Mouse (Mus musculus) spleen, postnatal 10 days (tissue): Measurements from ENCODE around the gene Cst3.

ENCODE experiments used
- DNase-seq, 2 experiments: peaks; one replicate each; pipeline ENCODE4 v3.0.0; 2021 to 2022; ENCODE audit warnings: low spot score in 2 of 2

Cst3 gene

DNA sequence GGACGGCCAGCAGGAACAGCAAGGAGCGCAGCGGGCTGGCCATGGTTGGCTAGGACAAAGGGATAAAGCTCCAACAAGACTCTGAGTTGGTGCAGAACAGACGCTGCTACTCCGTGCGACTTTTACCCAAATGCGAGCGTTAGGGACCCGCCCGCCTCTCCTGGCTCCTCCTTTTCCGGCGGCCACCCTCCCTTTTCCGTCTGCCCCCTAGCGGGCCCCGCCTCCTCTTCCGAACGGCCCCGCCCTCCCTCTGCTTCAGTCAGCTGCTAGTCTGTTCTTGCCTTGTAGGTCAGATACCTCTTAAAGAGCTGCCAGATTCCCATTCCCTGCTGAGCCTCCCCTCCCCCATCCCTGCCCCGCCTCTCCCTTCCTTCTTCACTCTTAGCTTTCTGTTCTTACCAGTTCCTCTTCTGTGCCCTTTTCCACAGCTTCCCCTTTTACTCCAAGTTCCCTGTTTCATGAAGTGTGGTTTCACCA is at the start of gene Cst3:
Gene Cst3, minus strand, starts transcription at position 358 of the 477 bp plus-strand sequence.
- DNase-seq: peak; percentile 70 to 89

DNA sequence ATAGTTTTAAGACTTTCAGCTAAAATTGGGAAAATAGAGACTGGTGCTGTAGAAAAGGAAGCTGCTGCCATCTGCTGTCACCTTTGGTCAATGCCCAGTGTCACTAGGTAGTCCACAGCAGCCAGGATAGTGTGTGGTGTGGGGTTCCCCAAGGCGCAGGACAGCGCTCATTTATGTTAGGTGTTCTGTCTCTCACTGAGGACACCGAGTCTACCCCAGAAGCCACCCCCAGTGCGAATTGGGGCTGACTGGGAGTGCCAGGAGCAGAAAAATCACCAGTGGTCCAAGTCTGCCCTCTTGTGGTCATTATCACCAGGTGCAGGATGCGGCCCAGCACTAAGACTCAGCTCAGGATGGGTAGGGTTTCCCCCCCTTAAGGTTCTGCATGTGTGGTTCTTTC is 26.8 kb upstream of the Cst3 start:
- peak; percentile 30 to 60 for DNase-seq

DNA sequence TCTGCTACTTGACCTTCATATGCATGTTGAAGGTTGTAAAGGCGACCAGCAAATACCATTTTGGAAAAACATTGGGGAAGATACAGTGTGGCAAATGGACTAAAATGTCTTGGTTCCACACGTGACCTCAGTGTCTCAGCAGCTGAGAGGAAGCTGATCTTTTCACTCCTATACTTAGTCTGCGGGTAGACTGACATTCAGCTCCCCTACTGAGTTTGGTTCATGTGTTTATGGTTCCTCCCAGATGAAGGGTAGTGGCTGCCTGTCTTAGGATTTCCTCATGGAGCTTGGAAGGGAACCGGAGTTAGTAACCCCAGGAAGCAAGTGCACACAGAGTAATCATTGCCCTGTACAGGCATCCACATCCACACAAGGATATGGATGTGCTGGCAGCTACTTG is 24.8 kb upstream of the Cst3 start:
- DNase-seq: no peak

DNA sequence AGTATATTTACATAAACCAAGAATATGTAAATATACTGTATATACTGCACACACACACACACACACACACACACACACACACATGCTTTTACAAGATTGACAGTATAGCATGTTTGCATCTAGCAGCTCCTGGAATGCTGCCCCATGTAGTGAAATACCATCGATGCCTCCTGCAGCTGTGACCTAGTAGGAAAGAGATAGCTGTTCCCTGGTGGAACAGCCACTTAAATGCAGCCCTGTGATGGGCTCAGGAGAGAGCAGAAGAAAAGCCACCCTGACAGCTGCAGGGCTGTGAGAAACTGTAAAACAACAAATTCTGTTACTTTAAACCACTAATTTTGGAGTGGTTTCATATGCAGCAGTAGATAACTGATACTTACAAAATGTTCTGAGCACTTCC is 20.7 kb upstream of the Cst3 start:
- DNase-seq: no peak

DNA sequence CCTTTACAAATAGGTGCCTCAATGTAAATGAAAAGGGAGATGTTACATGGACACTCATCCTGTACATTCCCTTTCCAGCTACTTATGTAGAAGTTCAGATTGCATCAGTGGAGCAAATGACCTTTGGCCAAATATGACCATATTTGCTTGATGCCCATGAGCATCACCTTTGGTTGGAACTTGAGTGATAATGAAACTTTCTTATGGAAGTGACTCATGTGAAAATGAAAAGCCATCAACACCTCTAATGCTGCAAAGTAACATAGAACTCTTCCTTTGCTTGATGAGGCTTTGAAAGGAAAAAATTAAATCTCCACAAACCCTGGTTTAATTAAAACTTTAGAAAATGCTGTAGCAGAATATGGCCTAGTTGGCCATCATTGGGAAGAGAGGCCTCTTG is 17.6 kb upstream of the Cst3 start:
- no peak for DNase-seq

DNA sequence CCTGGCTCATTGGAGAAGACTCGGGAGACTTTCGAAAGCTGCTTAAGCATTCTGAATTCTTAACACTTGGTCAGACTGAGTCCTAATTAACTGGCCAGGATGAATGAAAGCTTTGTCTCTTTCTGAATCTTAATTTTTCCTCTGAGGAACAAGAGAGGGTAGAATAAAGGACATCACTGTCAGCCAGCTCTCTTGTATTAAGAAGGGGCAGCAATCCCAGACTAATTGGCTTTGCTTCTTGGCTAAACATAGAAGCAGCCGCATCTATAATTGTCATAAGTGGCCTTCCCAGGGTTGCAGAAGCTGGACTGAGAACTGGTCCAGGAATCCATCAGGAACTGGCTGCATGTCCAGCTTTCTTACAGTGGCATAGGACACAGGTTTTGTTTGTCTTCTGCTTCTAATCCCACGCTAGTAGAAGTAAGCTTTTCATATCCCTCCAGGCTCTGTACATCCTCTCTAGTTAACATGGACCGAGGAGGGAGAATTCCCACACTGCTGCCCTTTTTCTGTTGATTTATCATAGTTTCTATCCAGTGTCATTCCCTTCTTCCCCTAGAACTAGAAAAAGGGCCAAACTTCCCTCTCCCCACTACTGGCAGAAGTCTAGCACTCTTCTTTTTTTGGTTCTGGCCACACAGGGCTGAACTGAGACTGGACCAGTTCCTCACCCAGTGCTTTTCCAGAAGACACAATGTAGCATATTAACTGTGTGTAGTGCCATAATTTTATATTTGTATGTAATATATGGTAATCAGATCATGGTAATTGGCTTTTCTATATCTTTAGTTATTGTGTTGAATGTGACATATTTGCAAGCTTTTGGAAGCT is 14.7 kb upstream of the Cst3 start:
- no peak for DNase-seq

DNA sequence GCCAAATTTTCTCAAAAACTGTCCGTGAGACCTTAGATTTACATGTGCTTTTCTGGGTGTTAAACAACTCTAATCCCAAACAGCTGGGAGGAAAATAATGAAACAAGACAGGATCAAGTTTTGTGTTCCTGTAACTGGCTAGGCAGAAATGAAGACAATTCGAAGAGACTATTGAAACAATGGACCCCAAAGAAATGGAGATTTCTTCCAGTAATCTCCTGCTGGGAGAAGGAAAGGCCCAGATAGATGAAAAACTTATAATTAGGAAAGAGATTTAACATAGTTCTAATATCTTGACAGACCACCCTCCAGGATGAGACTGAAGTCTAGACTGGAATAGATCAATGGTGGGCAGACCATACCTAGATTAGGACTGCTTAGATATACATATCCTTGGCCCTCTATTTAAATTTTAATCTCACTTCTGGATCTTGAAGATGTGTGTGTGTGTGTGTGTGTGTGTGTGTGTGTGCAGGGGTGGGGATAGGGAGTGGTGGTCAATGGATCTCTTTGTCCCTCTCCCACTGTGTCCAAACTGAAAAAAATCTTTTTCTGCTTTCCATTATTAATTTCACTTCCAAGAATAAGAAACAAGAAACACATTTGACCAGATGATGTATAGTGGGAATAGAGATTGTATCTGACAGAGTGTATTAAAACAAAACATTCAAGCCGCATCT is 14.0 kb upstream of the Cst3 start:
- DNase-seq: no peak

DNA sequence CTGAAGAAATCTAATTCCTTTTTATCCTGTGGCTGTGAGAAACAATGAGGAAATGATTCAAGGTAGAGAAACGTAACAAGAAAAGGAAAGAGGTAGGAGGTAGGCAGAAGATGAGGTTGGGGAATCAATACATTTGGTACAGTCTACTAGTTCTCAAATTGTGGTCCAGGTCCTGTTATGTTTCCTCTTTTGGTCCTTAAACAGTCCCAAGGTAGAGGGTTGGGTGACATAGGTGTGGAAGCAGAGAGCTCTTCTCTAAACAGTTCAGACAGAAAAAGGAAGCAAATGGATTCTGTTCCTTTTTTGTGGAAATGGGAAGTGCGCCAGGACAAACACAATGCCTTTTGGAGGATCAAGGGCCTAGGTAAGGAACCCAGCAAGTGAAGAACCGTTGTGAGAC is 13.4 kb upstream of the Cst3 start:
- DNase-seq: no peak

DNA sequence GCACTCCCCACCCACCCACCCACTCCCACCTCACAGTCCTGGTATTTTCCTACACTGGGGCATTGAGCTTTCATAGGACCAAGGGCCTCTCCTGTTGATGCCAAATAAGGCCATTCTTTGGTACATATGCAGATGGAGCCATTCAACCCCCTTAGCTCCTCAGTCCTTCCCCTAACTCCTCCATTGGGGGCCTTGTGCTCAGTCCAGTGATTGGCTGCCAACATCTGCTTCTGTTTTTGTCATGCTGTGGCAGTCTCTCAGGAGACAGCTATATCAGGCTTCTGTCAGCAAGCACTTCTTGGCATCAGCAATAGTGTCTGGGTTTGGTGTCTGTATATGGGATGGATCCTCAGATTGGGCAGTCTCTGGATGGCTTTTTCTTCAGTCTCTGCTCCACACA is 9.2 kb upstream of the Cst3 start:
- no peak for DNase-seq

DNA sequence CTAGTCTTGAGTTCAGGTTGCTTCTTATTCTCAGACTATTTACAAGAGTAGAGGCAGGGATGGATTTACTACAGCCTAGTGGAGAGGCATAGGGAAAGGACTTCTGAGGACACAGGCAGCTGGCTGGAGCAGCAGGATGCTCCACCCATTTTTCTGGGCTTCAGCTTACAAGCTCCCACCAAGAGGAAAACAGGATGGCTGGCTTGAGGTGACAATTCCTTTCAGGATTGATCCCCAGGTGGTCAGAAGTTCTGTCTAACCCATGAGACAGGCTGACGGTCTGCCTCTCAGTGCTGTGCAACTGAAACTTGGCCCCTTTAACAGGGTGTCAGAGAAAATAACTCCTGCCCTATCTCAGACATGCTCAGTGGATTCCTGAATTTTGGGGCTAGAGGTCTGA is 3.7 kb upstream of the Cst3 start:
- DNase-seq: no peak

DNA sequence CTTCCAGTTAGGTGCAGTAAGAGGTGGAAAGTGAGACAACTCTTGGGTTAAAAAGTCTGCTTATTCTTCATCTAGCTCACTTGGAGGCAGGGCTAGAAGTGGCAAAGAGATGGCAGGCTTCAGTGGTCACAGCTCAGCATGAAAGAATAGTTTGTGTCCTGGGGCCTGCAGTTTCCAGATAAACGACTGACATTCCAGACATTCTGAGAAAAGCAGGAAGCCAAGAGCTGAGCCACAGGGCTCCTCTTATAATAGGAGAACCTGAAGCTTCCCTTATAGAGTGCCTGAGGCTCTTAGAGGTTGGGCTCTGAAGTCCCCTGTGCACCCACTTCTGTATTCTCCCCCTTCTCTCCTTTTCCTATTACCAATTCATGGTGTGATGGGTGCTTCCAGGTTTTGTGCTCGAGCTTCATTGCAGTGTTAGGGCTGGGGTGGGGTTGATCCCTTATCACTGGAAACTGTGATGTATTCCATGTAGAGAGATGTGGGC is 3.2 kb upstream of the Cst3 start:
- DNase-seq: no peak

DNA sequence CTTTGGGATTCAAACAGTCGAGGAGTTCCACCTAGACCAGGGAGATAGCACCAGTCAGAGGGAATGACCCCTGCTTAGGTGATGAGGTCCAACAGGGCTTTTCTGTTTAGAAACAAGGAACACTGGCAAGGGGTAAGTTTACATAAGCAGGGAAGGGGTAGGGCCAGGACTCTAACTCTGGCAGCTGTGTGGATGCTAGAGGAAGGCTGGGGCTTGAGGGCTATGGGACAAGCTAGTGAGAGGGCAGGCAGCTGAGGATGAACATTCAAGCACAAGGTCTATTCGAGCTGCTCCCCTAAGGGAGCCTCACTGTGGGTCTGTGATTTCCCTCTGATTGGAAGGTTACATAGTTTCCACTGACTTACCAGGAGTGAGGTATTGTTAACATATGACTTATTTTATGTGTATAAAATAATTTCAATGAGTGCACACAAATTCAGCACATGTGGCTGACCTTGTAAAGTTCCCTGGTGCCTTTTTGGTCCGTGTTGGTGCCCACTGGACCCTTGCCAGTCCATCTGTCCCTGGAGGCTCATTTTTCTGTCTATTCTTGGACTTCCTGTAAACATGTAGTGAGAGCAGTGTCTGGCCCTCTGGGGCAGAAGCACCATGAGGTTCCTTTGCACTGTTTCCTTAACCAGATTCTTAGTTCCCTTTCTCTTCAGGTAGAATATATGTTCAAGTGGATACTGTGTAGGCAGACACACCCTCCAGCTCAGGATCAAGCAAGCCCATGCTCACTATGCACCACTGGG is 1.7 kb upstream of the Cst3 start:
- peak in 1 of 2 experiments; percentile 22 for DNase-seq

DNA sequence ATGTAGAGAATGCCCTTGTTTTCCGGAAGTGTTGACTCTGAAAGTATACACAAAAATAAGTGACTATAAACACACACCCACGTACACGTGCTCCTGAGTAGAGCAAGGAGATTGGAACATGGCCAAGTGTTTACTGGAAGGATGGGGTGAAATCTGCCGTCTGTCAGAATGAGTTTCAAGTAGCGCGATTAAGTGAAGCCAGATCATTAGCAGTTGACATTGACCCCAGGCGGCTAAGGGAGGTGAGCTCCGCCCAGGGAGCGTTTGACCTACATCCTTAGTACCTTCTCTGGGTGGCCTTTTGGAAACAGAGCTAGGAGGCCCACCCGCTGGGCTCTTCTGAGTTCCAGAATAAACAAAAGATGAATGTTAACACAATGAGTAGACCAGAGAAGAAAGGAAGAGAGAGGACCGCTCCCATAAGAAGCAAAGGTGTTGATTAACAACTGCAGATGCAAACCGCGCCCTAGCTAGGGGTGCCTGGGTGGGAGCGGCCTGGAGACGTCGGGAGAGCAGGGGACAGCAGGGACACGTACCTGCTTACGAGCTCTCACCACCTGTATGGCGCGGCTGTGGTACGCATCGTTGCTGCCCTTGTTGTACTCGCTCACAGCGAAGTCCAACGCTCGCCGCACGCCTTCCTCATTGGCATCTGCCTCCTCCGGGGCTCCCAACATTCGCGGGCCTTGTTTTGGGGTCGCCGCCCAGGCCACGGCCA is 716 bp downstream of the Cst3 start:
- DNase-seq: no peak

DNA sequence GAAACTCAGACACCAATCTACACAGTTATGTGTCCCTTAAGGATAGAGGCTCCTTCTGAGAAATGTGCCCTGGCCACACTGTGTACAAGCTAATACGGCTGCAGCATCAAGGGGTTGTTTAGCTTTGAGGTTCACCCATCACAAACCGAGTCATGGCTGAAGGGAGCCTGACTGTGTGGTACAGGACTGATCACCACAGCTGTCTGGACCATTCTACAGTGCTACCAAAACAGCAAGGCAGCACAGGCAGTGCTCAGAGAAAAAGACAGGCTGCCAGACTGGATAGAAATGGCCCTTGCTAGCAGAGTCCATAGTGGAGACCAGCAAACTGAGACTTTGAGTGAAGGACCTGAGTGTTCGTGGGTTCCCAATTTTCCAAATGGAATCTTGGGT is 1.3 kb downstream of the Cst3 start:
- no peak for DNase-seq

DNA sequence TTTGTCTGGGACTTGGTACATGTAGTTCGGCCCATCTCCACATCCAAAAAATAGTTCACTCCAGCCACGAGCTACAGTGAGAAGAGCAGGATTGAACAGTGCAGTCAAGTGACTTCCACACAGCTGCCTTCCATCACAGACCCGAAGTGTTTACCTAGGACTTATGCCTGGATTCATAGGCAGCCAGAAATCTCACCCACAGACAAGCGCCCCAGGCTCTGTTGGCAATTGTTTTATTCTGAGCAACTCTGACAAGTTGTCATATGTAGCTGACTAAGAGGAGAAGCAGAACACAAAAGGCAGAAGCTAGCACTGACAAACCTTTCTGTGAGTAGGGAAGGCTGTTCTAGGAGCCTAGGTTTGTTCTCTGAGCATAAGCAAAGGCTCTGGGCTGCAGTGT is 2.6 kb downstream of the Cst3 start:
- DNase-seq: no peak

DNA sequence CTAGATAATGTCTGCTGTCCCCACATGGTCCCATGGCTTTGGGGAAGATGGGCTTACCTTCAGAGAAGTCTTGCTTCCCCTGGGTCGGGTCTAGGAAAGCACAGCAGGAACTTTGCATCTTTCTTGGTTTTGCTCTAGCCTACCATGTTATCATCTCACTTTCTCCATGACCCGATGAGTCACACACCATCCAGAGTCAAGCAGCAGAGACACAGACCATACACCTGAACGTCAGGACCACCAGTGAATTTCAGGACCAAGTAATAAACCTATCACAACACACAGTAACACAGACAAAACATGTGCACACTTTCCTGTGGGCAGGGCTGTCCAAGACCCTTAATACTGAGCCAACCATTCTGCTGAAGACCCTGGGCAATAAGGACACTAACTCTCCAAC is 5.0 kb downstream of the Cst3 start:
- no peak for DNase-seq

DNA sequence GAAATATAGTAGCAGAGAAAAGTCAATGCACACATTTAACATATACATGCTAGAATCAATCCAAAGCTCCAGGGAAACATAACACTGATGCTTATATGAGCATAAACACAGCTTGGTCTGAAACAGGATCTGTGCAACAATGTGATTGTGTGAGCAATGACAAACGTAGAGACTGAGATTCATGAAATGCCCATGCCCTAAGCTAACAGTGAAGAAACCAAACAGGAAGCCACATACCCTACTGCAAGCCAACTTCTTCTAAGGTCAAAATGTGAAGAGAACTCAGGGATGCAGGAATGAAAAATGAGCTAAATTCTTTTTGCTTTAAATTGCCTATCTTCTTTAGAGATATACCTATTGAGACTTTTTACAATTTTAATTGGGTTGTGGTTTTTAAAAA is 6.5 kb downstream of the Cst3 start:
- no peak for DNase-seq

DNA sequence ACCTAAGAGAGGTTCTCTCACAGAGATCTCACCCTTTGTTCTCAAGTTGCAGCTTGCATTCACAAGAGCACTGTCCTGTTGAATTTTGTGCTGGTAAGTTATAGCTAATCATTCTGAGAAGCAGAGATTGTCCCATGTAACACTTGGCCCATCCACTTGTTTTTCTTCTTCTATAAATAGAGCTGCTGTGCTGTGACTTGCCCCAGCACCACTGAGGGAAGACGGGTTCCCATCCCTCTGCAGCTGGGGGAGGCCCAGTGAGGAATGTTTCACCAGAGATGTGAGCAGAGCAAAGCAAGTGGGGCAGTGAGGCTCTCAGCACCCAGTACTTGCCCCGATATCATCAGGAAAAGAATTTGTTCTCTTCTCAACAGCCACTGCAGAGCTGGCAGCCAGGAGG is 10.5 kb downstream of the Cst3 start, which contains the start of gene 9230104L09Rik:
Gene 9230104L09Rik, minus strand, starts transcription at position 73 of the 400 bp plus-strand sequence.
- no peak for DNase-seq

DNA sequence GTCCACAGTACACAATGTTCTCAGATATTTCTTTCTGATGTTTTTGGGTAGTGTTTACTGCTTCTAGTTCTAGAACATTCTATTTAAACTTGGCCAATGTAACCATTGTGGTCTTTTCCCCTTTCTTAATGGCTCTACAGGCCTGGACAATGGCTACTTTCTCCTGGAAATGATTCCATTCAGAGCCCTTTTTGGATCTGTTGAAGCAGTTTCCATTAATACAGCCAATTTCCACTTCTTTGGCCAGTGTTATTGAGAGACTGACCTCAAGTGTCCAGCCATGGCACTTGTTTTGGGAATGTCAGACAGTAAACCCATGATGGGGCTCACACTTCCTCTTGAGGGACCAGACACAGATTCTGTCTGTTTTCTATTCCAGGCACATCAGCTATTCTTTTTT is 13.8 kb downstream of the Cst3 start:
- DNase-seq: no peak

DNA sequence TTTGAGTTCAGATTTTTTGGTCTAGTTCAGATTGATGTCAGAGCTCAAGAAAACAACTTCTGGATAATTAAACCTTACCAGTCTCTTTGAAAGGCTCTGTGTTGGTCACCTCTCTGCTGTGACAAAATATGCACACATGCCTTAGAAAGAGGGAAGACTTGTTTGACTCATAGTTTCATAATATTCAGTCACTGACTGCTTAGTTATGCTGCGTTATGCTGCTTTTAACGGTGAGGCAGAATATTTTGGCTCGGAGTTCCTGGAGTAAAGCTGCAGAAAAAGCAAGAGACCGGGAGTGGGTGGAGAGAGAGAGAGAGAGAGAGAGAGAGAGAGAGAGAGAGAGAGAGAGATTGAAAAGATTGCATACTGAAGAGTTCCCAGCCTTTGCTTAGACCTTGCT is 14.5 kb downstream of the Cst3 start:
- no peak for DNase-seq

DNA sequence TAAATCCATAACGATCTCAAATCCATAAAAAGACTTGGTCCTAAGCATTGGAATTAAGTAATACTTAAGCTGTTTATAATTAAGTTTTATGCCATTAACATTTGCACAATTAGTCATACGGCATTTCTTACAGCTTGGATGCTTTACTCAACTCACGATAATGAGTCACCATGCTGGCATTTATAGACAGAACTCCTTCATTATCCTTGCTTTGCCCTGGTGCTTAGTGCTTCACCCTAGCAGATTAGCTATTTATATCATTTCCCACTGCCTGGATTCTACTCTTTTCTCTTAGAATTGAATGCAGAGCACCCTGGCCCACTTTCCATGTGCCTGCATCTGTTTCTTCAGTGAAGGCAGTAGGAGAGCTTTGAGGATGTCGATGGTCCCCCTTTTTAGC is 18.0 kb downstream of the Cst3 start:
- DNase-seq: no peak
